Mouse (Mus musculus) small intestine, adult 2 months (tissue): ENCODE data around the gene Dnah14. TPM values are rescaled to one million over a fixed set of nuclear protein-coding genes. Genes with fewer than 3 reads are reported as not detected.
"Not testable (repeated sequence)": the region's sequence is repeated elsewhere in the genome, so short reads cannot be mapped to it uniquely, and the experiment has no call there.

ENCODE experiments used
- H3K27ac ChIP-seq: fragments of 200-500 bp; 2 replicates; pipeline ENCODE4 v1.5.1; 2012; ENCODE audit warnings: low read depth, low read length, control low read depth, inconsistent platforms; ENCODE audit not compliant: insufficient read depth
- H3K27me3 ChIP-seq: fragments of 200-500 bp; 2 replicates; pipeline ENCODE4 v1.6.1; 2012; ENCODE audit warnings: mild to moderate bottlenecking, moderate library complexity, low read length, inconsistent platforms; ENCODE audit not compliant: control insufficient read depth, insufficient read depth
- H3K36me3 ChIP-seq: fragments of 200-500 bp; 2 replicates; pipeline ENCODE4 v1.6.1; 2012; ENCODE audit warnings: mild to moderate bottlenecking, low read length, control low read depth, inconsistent platforms; ENCODE audit not compliant: control insufficient read depth, insufficient read depth
- H3K4me1 ChIP-seq: fragments of 200-500 bp; 2 replicates; pipeline ENCODE4 v1.6.1; 2012; ENCODE audit warnings: low read length, inconsistent platforms, mixed read lengths; ENCODE audit not compliant: control insufficient read depth, insufficient read depth, insufficient read length
- H3K4me3 ChIP-seq: fragments of 200-500 bp; 2 replicates; pipeline ENCODE4 v1.5.1; 2012; ENCODE audit warnings: low read depth, mild to moderate bottlenecking, control low read depth, inconsistent platforms, low read length, moderate library complexity
- CTCF ChIP-seq: fragments of 200-500 bp; IDR thresholded peaks from 2 replicates; pipeline ENCODE4 v1.5.1; 2012; ENCODE audit warnings: low read depth, mild to moderate bottlenecking, control low read depth, inconsistent platforms, low read length, moderate library complexity, mixed read lengths; ENCODE audit not compliant: insufficient replicate concordance, insufficient read length; ENCODE audit errors: extremely low read depth
- POLR2A ChIP-seq: fragments of 200-500 bp; IDR thresholded peaks from 2 replicates; pipeline ENCODE4 v1.6.1; 2012; ENCODE audit warnings: low read depth, mild to moderate bottlenecking, control low read depth, inconsistent platforms, low read length, moderate library complexity
- WGBS: fragments of 180-500 bp; shearing (Covaris S2); methylation state at CpG from one replicate; pipeline ENCODE4 v1.1.7; 2018; 5-methylcytosine and 5-hydroxymethylcytosine counted together
- polyA plus RNA-seq: library from polyadenylated mRNA; depleted of rRNA; stranded (reverse); fragments of >200 nt; gene quantifications from 2 replicates; pipeline ENCODE4 v1.2.3, GENCODE M21; 2012

The Dnah14 gene
- polyA plus RNA-seq, 1 experiment: not detected

DNA sequence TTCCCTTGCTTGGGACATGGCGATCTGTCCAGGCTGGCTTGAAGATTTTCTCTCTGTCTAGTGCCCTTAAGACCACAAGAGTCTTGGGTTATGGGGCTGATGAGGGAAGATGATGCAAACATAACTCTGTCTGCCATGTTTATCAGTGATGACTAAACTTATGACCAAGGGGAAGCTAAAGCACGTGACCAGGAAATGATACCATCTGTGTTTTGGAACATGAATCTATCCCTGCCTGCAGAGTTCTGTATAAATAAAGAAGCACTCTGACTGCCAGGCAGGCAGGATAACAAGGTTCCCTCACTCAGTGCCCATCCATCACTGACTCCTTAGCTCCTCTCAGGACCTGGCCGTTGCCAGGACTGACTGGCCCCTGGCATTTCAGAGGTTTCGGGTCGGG lies 157.2 kb downstream of the Dnah14 start:
- no peaks in the 10 kb centered on the region for H3K36me3 ChIP-seq
- TF ChIP-seq CTCF (no peak), POLR2A (no peak)
- H3K4me3 ChIP-seq: no peak overlapping the region
- H3K27ac ChIP-seq: no peak overlapping the region
- H3K27me3 ChIP-seq: no peaks in the 10 kb centered on the region
- 67% methylated on average over 5 of the region's 5 CpGs for WGBS
- H3K4me1 ChIP-seq: no peaks in the 10 kb centered on the region

DNA sequence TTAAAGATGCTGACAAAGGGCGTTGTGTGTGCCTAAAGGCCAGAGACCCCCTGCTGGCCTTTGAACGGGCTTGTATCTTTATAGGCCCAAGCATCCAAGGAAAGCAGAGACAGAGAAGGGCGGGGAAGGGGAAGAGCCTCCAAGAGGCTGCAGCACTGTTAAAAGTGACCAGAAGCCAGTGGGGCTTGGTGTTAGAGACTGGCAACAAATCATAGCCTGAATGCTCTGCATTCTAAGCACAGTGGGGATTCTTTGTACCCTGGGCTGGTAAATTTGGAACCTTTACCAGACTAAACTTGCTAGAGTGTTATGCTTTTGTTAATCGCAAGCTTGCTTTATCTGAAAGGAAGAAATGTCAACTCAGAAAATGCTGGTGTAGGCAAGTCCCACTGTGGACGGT lies 163.9 kb downstream of the Dnah14 start:
- no peak for TF ChIP-seq CTCF
- no peak for TF ChIP-seq POLR2A
- Histone ChIP-seq H3K27me3 (no peaks in the 10 kb centered on the region), H3K4me3 (no peak overlapping the region), H3K27ac (no peak overlapping the region), H3K4me1 (no peaks in the 10 kb centered on the region), H3K36me3 (no peaks in the 10 kb centered on the region)
- 66% methylated on average over 5 of the region's 5 CpGs for WGBS

DNA sequence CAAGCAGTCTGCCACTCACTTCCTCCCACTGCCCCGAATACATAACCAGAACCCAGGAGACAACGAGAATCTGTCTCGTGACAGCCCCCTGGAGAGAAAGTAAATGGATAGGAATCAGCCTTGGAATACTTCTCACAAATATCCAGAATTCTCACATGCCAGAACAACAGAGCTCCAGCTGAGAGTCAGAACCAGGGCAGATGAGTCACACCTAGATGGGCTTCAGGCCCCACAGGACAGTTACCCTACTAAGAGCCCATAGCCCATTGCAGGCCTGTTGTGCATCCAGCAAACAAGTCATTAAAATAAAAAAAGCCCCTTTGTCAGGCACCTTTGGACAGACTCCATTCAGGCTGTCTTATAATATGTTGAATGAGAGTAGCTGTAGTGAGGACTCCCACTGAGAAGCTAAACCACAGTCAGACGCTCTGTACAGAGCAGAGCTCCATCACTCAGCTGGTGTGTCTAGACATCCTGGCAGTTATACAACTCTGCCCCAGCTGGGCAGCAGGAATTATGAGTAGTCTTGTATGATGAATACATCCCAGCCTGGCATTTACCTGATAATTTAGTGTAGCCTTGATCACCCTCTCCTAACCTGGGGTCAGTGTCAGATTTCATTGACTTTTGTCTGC lies 166.0 kb downstream of the Dnah14 start:
- Histone ChIP-seq H3K27me3 (no peaks in the 10 kb centered on the region), H3K36me3 (no peaks in the 10 kb centered on the region), H3K27ac (no peak overlapping the region), H3K4me3 (no peak overlapping the region), H3K4me1 (no peaks in the 10 kb centered on the region)
- TF ChIP-seq POLR2A (no peak), CTCF (no peak)
- 70% methylated on average over 4 of the region's 4 CpGs for WGBS

DNA sequence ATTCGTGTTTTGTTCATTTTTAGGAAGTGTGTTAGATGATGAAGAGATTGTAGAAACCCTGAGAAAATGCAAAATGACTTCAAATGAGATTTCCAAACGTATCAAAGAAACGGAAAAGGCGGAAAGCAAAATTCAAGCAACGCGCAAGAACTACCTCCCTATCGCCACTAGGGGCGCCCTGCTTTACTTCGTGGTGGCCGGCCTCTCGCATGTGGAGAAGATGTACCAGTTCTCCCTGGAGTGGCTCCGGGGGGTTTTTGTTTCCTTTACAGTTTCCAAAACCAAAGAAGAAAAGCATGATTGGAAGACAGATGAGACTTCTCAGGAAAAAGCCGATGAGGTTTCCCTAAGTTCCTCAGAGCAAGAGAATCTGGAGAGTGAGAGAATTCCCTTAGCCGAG lies 193.0 kb downstream of the Dnah14 start:
- H3K4me1 ChIP-seq: no peaks in the 10 kb centered on the region
- no peaks in the 10 kb centered on the region for H3K27me3 ChIP-seq
- TF ChIP-seq POLR2A (no peak), CTCF (peak; percentile 43; the same call in 1 of the 2 replicates)
- H3K36me3 ChIP-seq: no peaks in the 10 kb centered on the region
- H3K4me3 ChIP-seq: no peak overlapping the region
- H3K27ac ChIP-seq: no peak overlapping the region
- WGBS: 69% methylated on average over 14 of the region's 14 CpGs

DNA sequence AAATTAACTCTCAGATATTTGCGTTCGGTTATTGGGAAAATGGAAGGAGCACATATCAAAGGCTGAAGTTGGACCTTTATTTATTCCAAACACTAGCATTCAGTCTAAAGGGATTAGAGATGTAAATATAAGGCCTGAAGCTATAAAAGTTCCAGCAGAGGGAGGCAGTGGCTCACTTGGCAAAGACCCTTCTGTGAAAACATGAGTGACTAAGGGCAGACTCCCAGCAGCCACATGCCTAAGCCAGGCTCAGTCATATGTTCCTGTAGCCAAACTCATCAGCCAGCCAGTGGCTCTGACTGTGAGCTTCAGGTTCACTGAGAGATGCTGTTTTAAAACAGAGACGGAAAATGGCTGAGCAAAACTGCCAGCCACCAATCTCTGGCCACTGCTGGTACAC lies 195.5 kb downstream of the Dnah14 start:
- H3K4me1 ChIP-seq: no peaks in the 10 kb centered on the region
- WGBS: 97% methylated on average over 3 of the region's 3 CpGs
- H3K4me3 ChIP-seq: no peak overlapping the region

DNA sequence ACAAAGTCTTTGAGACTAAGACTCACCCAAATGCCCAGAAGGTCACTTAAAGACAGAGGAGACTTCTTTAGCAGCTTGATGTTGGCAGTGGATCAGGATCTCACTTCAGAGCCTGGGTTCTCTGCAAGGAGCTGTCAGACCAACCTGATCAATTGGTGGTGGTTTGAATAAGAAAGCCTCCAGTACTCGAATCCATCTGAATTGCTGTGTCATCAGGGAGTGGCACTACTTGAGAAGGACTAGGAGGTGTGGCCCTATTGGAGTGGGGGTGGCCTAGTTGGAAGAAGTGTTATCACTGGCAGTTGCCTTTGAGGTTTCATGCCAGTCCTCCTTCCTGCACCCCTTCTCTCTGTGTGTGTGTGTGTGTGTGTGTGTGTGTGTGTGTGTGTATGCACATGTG lies 200.2 kb downstream of the Dnah14 start:
- H3K4me1 ChIP-seq: no peaks in the 10 kb centered on the region
- H3K27me3 ChIP-seq: no peaks in the 10 kb centered on the region
- no peak overlapping the region for H3K27ac ChIP-seq
- no peak for TF ChIP-seq CTCF
- TF ChIP-seq POLR2A: no peak
- no peak overlapping the region for H3K4me3 ChIP-seq
- WGBS: 44% methylated on average over 1 of the region's 1 CpGs
- no peaks in the 10 kb centered on the region for H3K36me3 ChIP-seq

More for the DNA sequence above, 195.5 kb downstream of the Dnah14 start:
- no peak for TF ChIP-seq POLR2A
- no peak for TF ChIP-seq CTCF
- no peaks in the 10 kb centered on the region for H3K36me3 ChIP-seq
- no peak overlapping the region for H3K27ac ChIP-seq
- no peaks in the 10 kb centered on the region for H3K27me3 ChIP-seq

DNA sequence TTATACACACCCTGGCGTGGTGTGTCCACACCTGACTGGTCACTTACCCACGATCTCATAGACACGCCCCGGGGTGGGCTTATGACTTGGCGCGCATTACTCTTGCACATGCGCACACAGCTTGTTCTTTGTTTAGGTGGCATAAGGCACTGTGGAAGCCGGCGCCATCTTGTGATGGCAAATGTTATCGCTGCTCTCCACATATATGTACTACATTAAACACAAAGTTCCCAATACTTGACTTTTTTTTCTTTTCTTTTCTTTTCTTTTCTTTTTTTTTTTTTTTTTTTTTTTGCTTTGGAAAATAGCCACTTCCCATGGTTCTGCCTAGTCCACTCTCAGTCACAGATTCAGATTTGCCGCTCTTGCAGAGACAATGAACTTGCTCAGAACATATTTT lies 206.2 kb downstream of the Dnah14 start:
- not testable (repeated sequence) for H3K36me3 ChIP-seq, H3K4me1 ChIP-seq, H3K4me3 ChIP-seq, H3K27ac ChIP-seq, H3K27me3 ChIP-seq
- WGBS: 94% methylated on average over 11 of the region's 11 CpGs

DNA sequence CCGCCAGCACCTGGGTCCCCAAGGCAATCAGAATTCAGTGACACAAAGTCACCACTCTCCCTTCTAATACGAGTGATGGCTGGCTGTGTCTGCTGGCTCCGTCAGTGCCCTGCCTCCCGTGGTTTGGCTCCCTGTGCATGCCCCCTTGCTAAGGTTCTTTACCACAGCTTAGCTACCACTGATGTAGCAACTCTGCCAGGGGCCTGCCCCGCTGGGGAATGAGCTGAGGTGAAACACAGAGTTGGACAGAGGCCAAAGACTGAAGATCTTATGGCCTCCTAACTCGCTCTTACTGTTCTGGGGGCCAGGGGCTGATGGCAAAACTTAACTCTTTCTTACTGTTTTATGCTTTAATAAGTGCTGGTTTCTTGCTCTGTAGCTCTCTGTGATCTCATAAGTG lies 213.6 kb downstream of the Dnah14 start:
- Histone ChIP-seq H3K4me1 (no peaks in the 10 kb centered on the region), H3K36me3 (no peaks in the 10 kb centered on the region), H3K27ac (no peak overlapping the region), H3K27me3 (no peaks in the 10 kb centered on the region), H3K4me3 (no peak overlapping the region)
- TF ChIP-seq POLR2A (no peak), CTCF (no peak)
- WGBS: 32% methylated on average over 6 of the region's 6 CpGs
